Mouse (Mus musculus): ENCODE measurements around the gene Pmpca. TPM values are rescaled to one million over a fixed set of nuclear protein-coding genes. Genes with fewer than 3 reads are reported as not detected.
A peak's percentile ranks its signal among the peaks of the same experiment; 100 is the strongest.

Pmpca gene
- polyA plus RNA-seq, 1 experiment from 2014 or later: 74.3 TPM

- Histone ChIP-seq H3K9ac (ENCODE audit: low read depth, low read length) (peak within 1 kb of the TSS; percentile 95), H3K27ac (peak within 1 kb of the TSS; percentile 91), H3K4me3 (replicated peaks; ENCODE audit: low read depth, low read length) (peak within 1 kb of the TSS; percentile 84), H3K4me2 (ENCODE audit: low read length) (peak within 1 kb of the TSS; percentile 98), H3K27me3 (ENCODE audit: insufficient read depth, low read length) (no peaks in the 10 kb centered on the region), H3K9me3 (replicated peaks; ENCODE audit: low read length) (no peaks in the 10 kb centered on the region), H3K4me1 (replicated peaks; ENCODE audit: insufficient read depth, low read length) (peaks cover 11% of the 10 kb centered on the region; the same call in 1 of the 2 replicates), H3K36me3 (ENCODE audit: insufficient read depth, low read length) (peaks cover 24% of the 10 kb centered on the region; the same call in 1 of the 2 replicates)
- ATAC-seq (replicated peaks; ENCODE audit: low FRiP score, low read depth): peak; percentile 76
- peak; percentile 98 for DNase-seq (ENCODE audit: low spot score)
- peak; percentile 75 for TF ChIP-seq CTCF (IDR thresholded peaks at IDR 0.05; ENCODE audit: low read depth)
- WGBS: 1% methylated on average over 62 of the region's 62 CpGs
Observed at GRCm38 (mm10) chr2:26351358-26352290, 37.5 kb upstream of the Pmpca start, which contains the start of gene Dnlz. Gene Dnlz (minus strand): TSS chr2:26352110.

GRCm38 (mm10) chr2:26352291-26352910 is 36.7 kb upstream of the Pmpca start:
- TF ChIP-seq CTCF (IDR thresholded peaks at IDR 0.05; ENCODE audit: low read depth): no peak

GRCm38 (mm10) chr2:26353066-26353980 is 35.8 kb upstream of the Pmpca start:
- Histone ChIP-seq H3K4me1 (replicated peaks; ENCODE audit: insufficient read depth, low read length) (peaks cover 11% of the 10 kb centered on the region; the same call in 1 of the 2 replicates), H3K27ac (no peak overlapping the region), H3K9ac (ENCODE audit: low read depth, low read length) (peak overlapping the region; percentile 95; the same call in 1 of the 2 replicates), H3K4me2 (ENCODE audit: low read length) (peak overlapping the region; percentile 98; the same call in 1 of the 2 replicates), H3K36me3 (ENCODE audit: insufficient read depth, low read length) (peaks cover 16% of the 10 kb centered on the region; the same call in 1 of the 2 replicates), H3K4me3 (replicated peaks; ENCODE audit: low read depth, low read length) (no peak overlapping the region; the same call in 1 of the 2 replicates), H3K27me3 (ENCODE audit: insufficient read depth, low read length) (no peaks in the 10 kb centered on the region), H3K9me3 (replicated peaks; ENCODE audit: low read length) (no peaks in the 10 kb centered on the region)
- TF ChIP-seq CTCF (IDR thresholded peaks at IDR 0.05; ENCODE audit: low read depth): no peak
- DNase-seq (ENCODE audit: low spot score): no peak
- no peak for ATAC-seq (replicated peaks; ENCODE audit: low FRiP score, low read depth)
- 92% methylated on average over 11 of the region's 11 CpGs for WGBS

More at GRCm38 (mm10) chr2:26352291-26352910, 36.7 kb upstream of the Pmpca start:
- peak overlapping the region; percentile 72 for H3K27ac ChIP-seq
- WGBS: 3% methylated on average over 35 of the region's 36 CpGs
- H3K4me1 ChIP-seq (replicated peaks; ENCODE audit: insufficient read depth, low read length): peaks cover 11% of the 10 kb centered on the region; the same call in 1 of the 2 replicates
- H3K36me3 ChIP-seq (ENCODE audit: insufficient read depth, low read length): peaks cover 17% of the 10 kb centered on the region; the same call in 1 of the 2 replicates
- H3K9me3 ChIP-seq (replicated peaks; ENCODE audit: low read length): no peaks in the 10 kb centered on the region
- peak overlapping the region; percentile 95 for H3K9ac ChIP-seq (ENCODE audit: low read depth, low read length)
- ATAC-seq (replicated peaks; ENCODE audit: low FRiP score, low read depth): no peak
- no peaks in the 10 kb centered on the region for H3K27me3 ChIP-seq (ENCODE audit: insufficient read depth, low read length)
- H3K4me3 ChIP-seq (replicated peaks; ENCODE audit: low read depth, low read length): peak overlapping the region; percentile 84
- DNase-seq (ENCODE audit: low spot score): no peak
- H3K4me2 ChIP-seq (ENCODE audit: low read length): peak overlapping the region; percentile 98

GRCm38 (mm10) chr2:26354401-26354800 is 34.7 kb upstream of the Pmpca start:
- Histone ChIP-seq H3K36me3 (ENCODE audit: insufficient read depth, low read length) (peaks cover 8% of the 10 kb centered on the region; the same call in 1 of the 2 replicates), H3K27ac (no peak overlapping the region), H3K27me3 (ENCODE audit: insufficient read depth, low read length) (no peaks in the 10 kb centered on the region), H3K4me3 (replicated peaks; ENCODE audit: low read depth, low read length) (no peak overlapping the region), H3K4me1 (replicated peaks; ENCODE audit: insufficient read depth, low read length) (peaks cover 11% of the 10 kb centered on the region; the same call in 1 of the 2 replicates), H3K9me3 (replicated peaks; ENCODE audit: low read length) (no peaks in the 10 kb centered on the region), H3K4me2 (ENCODE audit: low read length) (no peak overlapping the region), H3K9ac (ENCODE audit: low read depth, low read length) (no peak overlapping the region)
- ATAC-seq (replicated peaks; ENCODE audit: low FRiP score, low read depth): no peak
- 86% methylated on average over 4 of the region's 4 CpGs for WGBS
- DNase-seq (ENCODE audit: low spot score): no peak
- no peak for TF ChIP-seq CTCF (IDR thresholded peaks at IDR 0.05; ENCODE audit: low read depth)

GRCm38 (mm10) chr2:26356231-26356630 is 32.9 kb upstream of the Pmpca start:
- ATAC-seq (replicated peaks; ENCODE audit: low FRiP score, low read depth) (no peak), DNase-seq (ENCODE audit: low spot score) (no peak)
- whole genome bisulfite sequencing: 86% methylated on average over 4 of the region's 4 CpGs
- Histone ChIP-seq H3K27ac (no peak overlapping the region), H3K4me3 (replicated peaks; ENCODE audit: low read depth, low read length) (no peak overlapping the region), H3K36me3 (ENCODE audit: insufficient read depth, low read length) (no peaks in the 10 kb centered on the region), H3K4me1 (replicated peaks; ENCODE audit: insufficient read depth, low read length) (peaks cover 6% of the 10 kb centered on the region; the same call in 1 of the 2 replicates), H3K27me3 (ENCODE audit: insufficient read depth, low read length) (no peaks in the 10 kb centered on the region), H3K9me3 (replicated peaks; ENCODE audit: low read length) (no peaks in the 10 kb centered on the region), H3K4me2 (ENCODE audit: low read length) (no peak overlapping the region), H3K9ac (ENCODE audit: low read depth, low read length) (no peak overlapping the region)
- no peak for TF ChIP-seq CTCF (IDR thresholded peaks at IDR 0.05; ENCODE audit: low read depth)

Data from kidney, postnatal 0 days (tissue).